Mouse (Mus musculus) G1E (cell line): ENCODE data around the gene Tlr13. TPM values are rescaled to one million over a fixed set of nuclear protein-coding genes. Genes with fewer than 3 reads are reported as not detected.

Experiments
- ATAC-seq: 2 replicates; pipeline ENCODE4 v1.8.0; 2016; ENCODE audit warnings: mild to moderate bottlenecking; ENCODE audit not compliant: insufficient number of reproducible peaks, poor library complexity, low FRiP score, severe bottlenecking; ENCODE audit errors: extremely low read depth
- DNase-seq: peaks from one replicate; pipeline ENCODE4 v3.0.0; 2012; ENCODE audit warnings: low spot score
- H3K27me3 ChIP-seq: 2 replicates; pipeline ENCODE4 v1.6.1; 2012; ENCODE audit warnings: mild to moderate bottlenecking, low read length, inconsistent platforms; ENCODE audit not compliant: insufficient read depth
- H3K36me3 ChIP-seq: replicated peaks from 2 replicates; pipeline ENCODE3; 2012; ENCODE audit warnings: mild to moderate bottlenecking, inconsistent platforms
- H3K4me1 ChIP-seq: 2 replicates; pipeline ENCODE4 v1.6.1; 2012; ENCODE audit warnings: low read depth, low read length, inconsistent platforms, mixed read lengths; ENCODE audit not compliant: insufficient read depth
- H3K4me3 ChIP-seq: 2 replicates; pipeline ENCODE4 v1.5.1; 2012; ENCODE audit warnings: low read depth, mild to moderate bottlenecking, inconsistent platforms, low read length, moderate library complexity, mixed read lengths
- H3K9me3 ChIP-seq: replicated peaks from 2 replicates; pipeline ENCODE4 v1.6.1; 2012; ENCODE audit warnings: inconsistent platforms
- CTCF ChIP-seq: IDR thresholded peaks from 2 replicates; pipeline ENCODE4 v1.5.1; 2012; ENCODE audit warnings: low read depth, low read length, inconsistent platforms, mixed read lengths
- GATA1 ChIP-seq: IDR thresholded peaks from 2 replicates; pipeline ENCODE4 v1.6.1; 2012; ENCODE audit warnings: borderline replicate concordance, low read length, inconsistent platforms, mixed read lengths
- GATA2 ChIP-seq: IDR thresholded peaks from 2 replicates; pipeline ENCODE4 v1.6.1; 2012; ENCODE audit warnings: low read depth, low read length, inconsistent platforms, borderline replicate concordance
- POLR2AphosphoS5 ChIP-seq: IDR thresholded peaks from 2 replicates; pipeline ENCODE4 v1.6.1; 2012; ENCODE audit warnings: low read depth, low read length, inconsistent platforms; ENCODE audit not compliant: insufficient replicate concordance
- TAL1 ChIP-seq: conservative IDR thresholded peaks from 2 replicates; pipeline ENCODE4 v1.6.1; 2012; ENCODE audit warnings: low read depth, low read length, inconsistent platforms, mixed read lengths
- polyA plus RNA-seq: library from polyadenylated mRNA; stranded (reverse); fragments of >175 nt; gene quantifications from 2 replicates; pipeline ENCODE4 v1.2.3, GENCODE M21; 2012
- total RNA-seq, 2 experiments: library from RNA; stranded (forward) in 1 of 2; stranded (reverse) in 1 of 2; fragments of 200-1000 nt in 1 of 2; fragments of >200 nt in 1 of 2; fragmentation: Nextera tagmentation in 1 of 2; gene quantifications; 2 replicates each; pipeline ENCODE4 v1.2.3; 2014 to 2017

Tlr13 gene
- total and polyA plus RNA-seq, 3 experiments: 0.11 TPM; not detected in 2

GRCm38 (mm10) chrX:106149460-106149859, 6.5 kb downstream of the Tlr13 start:
- no peaks in the 10 kb centered on the region for H3K9me3 ChIP-seq
- no peaks in the 10 kb centered on the region for H3K36me3 ChIP-seq
- ATAC-seq: no peak

GRCm38 (mm10) chrX:106154180-106154586, 11.2 kb downstream of the Tlr13 start:
- H3K36me3 ChIP-seq: no peaks in the 10 kb centered on the region
- no peaks in the 10 kb centered on the region for H3K9me3 ChIP-seq
- H3K27me3 ChIP-seq: no peaks in the 10 kb centered on the region
- no peak for TF ChIP-seq GATA1
- no peak for TF ChIP-seq CTCF
- TF ChIP-seq TAL1: peak; percentile 93
- no peak overlapping the region for H3K4me3 ChIP-seq
- H3K4me1 ChIP-seq: peaks cover 33% of the 10 kb centered on the region
- peak; percentile 7 for DNase-seq
- peak; percentile 90 for ATAC-seq

More at GRCm38 (mm10) chrX:106149460-106149859, 6.5 kb downstream of the Tlr13 start:
- no peaks in the 10 kb centered on the region for H3K27me3 ChIP-seq
- no peak for DNase-seq
- peaks cover 38% of the 10 kb centered on the region for H3K4me1 ChIP-seq
- TF ChIP-seq GATA1: no peak
- no peak for TF ChIP-seq GATA2
- no peak for TF ChIP-seq POLR2AphosphoS5
- TF ChIP-seq CTCF: no peak
- no peak for TF ChIP-seq TAL1
- H3K4me3 ChIP-seq: no peak overlapping the region

- Histone ChIP-seq H3K4me1 (peaks cover 18% of the 10 kb centered on the region), H3K4me3 (no peak overlapping the region), H3K27me3 (no peaks in the 10 kb centered on the region), H3K36me3 (no peaks in the 10 kb centered on the region), H3K9me3 (no peaks in the 10 kb centered on the region)
- TF ChIP-seq POLR2AphosphoS5 (no peak), CTCF (no peak), TAL1 (no peak), GATA2 (no peak), GATA1 (no peak)
- DNase-seq (no peak), ATAC-seq (no peak)
Measured at GRCm38 (mm10) chrX:106155892-106156291, 12.9 kb downstream of the Tlr13 start.

GRCm38 (mm10) chrX:106163995-106164394, 21.0 kb downstream of the Tlr13 start:
- H3K4me1 ChIP-seq: peaks cover 22% of the 10 kb centered on the region
- DNase-seq (peak; percentile 18), ATAC-seq (peak; percentile 40; the same call in 1 of the 2 replicates)
- no peaks in the 10 kb centered on the region for H3K36me3 ChIP-seq
- no peak overlapping the region; the same call in 1 of the 2 replicates for H3K4me3 ChIP-seq
- TF ChIP-seq TAL1 (no peak), GATA1 (no peak), GATA2 (no peak), POLR2AphosphoS5 (no peak), CTCF (no peak)
- H3K27me3 ChIP-seq: no peaks in the 10 kb centered on the region
- no peaks in the 10 kb centered on the region for H3K9me3 ChIP-seq

GRCm38 (mm10) chrX:106164555-106164954, 21.6 kb downstream of the Tlr13 start:
- DNase-seq (no peak), ATAC-seq (no peak)
- Histone ChIP-seq H3K4me3 (no peak overlapping the region), H3K27me3 (no peaks in the 10 kb centered on the region), H3K4me1 (peaks cover 22% of the 10 kb centered on the region), H3K36me3 (no peaks in the 10 kb centered on the region), H3K9me3 (no peaks in the 10 kb centered on the region)
- TF ChIP-seq TAL1 (no peak), GATA1 (no peak), CTCF (no peak), POLR2AphosphoS5 (no peak), GATA2 (no peak)

- Histone ChIP-seq H3K27me3 (no peaks in the 10 kb centered on the region), H3K4me3 (no peak overlapping the region), H3K36me3 (no peaks in the 10 kb centered on the region), H3K4me1 (peaks cover 22% of the 10 kb centered on the region), H3K9me3 (no peaks in the 10 kb centered on the region)
- no peak for TF ChIP-seq POLR2AphosphoS5
- peak; percentile 35; the same call in 1 of the 2 replicates for TF ChIP-seq CTCF
- ATAC-seq (no peak), DNase-seq (no peak)
Measured at GRCm38 (mm10) chrX:106165089-106165488, 22.1 kb downstream of the Tlr13 start.
